Mouse (Mus musculus) gastrocnemius, adult 8-10 months (tissue): ENCODE measurements around the gene Ablim1. TPM values are rescaled to one million over a fixed set of nuclear protein-coding genes. Genes with fewer than 3 reads are reported as not detected.

Experiments
- DNase-seq, 2 experiments: peaks; one replicate each; pipeline ENCODE4 v3.0.0; 2022; ENCODE audit warnings: low spot score in 2 of 2
- total RNA-seq, 4 experiments: library from RNA; stranded (reverse); gene quantifications; 2 replicates each; pipeline ENCODE4 v1.2.4; 2022

Ablim1 gene
- total RNA-seq, 4 experiments from 2014 or later = 37.8 to 51.1 (median 48.1) TPM

GRCm38 (mm10) chr19:57017785-57018179, 296.9 kb downstream of the Ablim1 start:
- DNase-seq = no peak

DNA sequence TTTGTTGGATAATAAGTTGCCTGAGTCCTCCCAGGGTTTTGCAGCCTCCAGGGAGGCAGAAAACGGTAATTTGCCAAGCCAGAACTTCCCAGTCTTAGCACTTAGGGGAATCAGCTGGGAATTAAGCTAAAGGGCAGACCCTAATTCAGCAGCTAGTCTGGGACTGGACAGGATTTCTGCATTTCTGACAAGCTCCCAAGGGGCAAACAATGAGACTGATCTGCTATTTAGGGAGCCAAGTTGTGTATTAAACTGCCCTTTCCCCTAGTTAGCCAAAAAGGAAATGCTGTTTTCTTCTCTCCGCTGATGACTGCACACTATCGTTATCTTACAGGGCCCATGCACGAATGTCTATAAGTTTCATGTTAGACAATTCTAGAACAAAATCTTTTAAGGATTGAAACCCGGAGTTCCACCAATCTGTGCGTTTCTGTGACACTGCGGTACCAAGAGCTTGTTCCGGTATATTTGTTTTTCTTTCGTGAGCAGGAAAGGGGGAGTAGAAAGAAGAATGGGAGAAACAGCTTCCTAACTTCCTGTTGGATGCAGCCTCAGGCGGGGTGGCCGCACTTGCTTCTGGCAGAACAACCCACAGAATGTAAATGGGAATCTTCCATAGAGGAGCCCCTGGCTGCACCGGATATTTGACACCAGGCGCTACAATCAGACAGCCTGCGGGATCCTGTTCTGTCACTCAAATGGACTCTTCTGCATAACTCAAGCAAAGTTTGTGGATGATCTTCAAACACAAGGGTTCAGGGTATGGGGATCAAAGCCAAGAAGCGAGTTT, 297.5 kb downstream of the Ablim1 start:
- no peak for DNase-seq

DNA sequence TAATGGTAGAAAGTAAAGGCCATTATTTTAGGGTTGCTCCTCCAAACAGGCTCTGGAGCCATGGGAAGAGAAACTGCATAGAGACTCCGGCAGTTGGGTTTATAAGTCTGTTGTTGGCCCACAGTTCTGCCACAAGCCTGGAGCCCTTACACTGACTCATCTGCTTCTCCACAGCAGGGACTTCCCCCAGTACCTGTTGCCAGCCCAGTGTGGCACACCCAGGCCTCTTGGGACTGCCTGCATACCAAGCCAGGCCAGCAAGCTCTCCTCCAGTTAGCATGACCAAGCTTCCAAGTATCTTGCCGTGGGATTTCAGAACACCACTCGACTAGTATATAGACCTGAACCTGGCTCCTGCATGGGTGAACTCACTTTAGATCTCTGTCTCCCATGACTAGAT, 299.9 kb downstream of the Ablim1 start:
- DNase-seq = peak; percentile 28 to 50

DNA sequence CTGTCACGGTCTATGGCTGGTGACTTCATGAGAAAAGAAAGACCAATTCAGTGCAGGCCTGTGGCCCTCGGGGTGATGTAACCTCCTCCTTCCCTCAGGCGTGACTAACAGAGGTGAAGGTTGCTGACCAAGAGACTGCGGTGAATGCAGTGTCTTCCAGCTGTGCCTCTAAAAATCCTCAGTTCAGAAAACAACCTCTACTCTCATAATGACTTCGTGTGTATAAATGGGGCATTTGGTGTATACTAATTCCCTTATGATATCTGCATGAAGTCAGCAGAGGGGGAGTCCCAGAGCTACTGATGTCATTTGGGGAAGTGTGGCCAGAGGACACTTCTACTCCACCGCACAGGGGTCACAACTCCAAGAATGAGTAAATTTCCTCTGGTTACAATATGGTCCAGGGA, 301.4 kb downstream of the Ablim1 start:
- DNase-seq = no peak

DNA sequence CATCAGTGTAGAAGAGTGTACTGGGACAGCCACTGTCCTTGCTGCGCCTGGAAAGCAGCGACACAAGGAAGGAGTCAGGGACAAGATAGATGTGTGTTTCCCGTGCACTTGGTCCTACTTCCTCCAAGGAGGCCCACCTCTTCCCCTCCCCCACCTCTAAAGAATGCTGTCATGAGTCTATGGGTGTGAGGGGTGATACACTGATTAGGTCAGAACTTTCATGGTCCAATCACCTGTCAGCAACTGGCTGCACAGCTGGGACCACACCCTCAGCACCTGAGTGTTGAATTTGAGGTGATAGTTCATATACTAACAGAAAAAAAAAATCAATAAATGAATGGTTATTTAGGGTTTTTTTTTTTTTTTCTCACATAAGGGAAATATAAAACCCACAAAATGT, 302.7 kb downstream of the Ablim1 start:
- DNase-seq = no peak

- DNase-seq = no peak
Observed at GRCm38 (mm10) chr19:57010064-57010463, 304.7 kb downstream of the Ablim1 start.

GRCm38 (mm10) chr19:57009653-57010052, 305.1 kb downstream of the Ablim1 start:
- DNase-seq = no peak

DNA sequence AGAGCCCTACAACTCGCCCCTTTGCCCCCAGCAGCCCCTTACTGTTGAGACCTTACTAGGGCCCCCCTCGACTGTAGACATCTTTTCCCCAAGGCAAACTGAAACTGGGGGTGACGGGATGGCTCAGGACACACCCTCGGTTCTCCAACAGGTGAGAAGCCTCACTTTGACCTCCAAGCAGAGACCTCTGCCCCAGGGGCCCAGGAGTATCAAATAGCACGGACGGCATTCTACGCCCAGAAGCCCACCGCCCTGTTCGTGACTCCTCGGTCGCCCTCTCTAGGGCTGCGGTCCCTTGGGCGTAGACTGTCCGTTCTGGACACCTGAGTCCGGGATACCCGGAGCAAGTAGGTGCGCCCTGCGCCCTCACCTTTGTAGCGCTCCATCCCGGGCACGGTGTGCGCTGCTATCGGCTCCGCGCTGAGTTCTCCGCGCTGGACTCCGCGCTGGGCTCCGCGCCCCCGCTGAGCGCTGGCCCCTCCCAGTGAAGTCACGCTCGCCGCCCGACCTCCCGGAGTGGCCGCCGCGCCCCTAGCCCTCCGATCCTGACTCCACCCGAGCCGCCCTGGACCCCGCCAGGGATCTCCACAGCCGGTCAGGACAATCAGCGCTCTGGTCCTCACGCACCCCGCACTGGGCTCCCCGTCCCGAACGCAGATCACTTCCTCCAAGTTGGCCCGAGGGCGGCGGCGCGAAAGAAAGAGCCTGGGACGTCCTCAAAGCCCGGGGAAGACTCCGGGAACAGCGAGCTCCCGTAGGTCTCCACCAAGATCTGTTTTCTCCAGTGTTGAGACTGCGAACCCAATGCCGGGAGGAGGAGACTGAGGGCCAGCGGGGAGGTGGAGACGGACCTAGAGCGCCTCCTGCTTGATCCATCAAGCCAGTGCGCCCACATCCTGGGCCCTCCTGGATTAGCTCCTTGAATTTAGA, 306.7 kb downstream of the Ablim1 start, which contains the start of gene Afap1l2:
Gene Afap1l2, minus strand, starts transcription at position 448 of the 930 bp plus-strand sequence.
- DNase-seq = peak; percentile 23 to 28

DNA sequence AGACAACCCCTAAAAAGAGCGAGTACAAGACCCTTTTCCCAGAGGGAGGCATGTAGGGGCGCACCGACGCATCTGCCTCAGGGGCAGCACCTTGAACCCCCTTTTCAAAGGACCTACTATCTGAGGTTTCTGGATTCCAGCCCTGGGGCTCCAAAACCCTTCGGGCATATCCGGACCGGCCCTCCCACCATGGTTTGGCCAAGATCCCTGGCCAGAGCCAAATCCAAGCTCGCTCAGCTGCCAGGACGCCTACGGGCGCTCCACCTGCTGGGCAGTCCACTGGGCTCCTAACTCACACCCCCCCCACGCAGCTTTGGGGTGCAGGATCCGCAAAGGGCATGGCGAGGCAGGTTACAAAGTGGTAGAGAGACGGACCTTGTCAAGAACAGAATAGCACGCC, 307.4 kb downstream of the Ablim1 start:
- DNase-seq = peak in 1 of 2 experiments; percentile 10

DNA sequence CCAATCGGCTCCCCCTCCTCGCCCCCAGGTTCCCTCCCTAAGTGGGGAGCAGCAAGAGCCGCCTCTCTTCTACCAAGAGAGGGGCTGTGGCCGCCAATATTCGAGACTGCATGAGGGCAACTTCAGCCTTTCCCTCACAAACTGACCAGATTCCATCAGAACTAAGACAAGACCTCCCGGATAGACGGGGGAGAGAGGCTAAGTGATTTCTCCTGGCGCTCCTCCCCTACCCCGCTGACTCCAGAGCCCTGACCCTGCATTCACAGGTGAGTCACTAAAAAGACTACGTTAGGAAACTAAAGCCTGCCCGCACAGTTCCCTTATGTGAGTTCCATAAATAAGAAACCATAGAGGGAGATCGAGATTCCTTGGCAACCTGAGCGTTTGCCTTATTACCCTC, 307.9 kb downstream of the Ablim1 start:
- DNase-seq = no peak

- DNase-seq = peak; percentile 29 to 49
Observed at GRCm38 (mm10) chr19:57005062-57005461, 309.7 kb downstream of the Ablim1 start.

- DNase-seq = no peak
Observed at GRCm38 (mm10) chr19:57003460-57003810, 311.3 kb downstream of the Ablim1 start.

GRCm38 (mm10) chr19:57002741-57003459, 311.8 kb downstream of the Ablim1 start:
- DNase-seq = no peak

GRCm38 (mm10) chr19:57001926-57002325, 312.8 kb downstream of the Ablim1 start:
- no peak for DNase-seq

- no peak for DNase-seq
Observed at GRCm38 (mm10) chr19:57000592-57000991, 314.1 kb downstream of the Ablim1 start.

GRCm38 (mm10) chr19:56999781-57000180, 314.9 kb downstream of the Ablim1 start:
- DNase-seq = no peak

DNA sequence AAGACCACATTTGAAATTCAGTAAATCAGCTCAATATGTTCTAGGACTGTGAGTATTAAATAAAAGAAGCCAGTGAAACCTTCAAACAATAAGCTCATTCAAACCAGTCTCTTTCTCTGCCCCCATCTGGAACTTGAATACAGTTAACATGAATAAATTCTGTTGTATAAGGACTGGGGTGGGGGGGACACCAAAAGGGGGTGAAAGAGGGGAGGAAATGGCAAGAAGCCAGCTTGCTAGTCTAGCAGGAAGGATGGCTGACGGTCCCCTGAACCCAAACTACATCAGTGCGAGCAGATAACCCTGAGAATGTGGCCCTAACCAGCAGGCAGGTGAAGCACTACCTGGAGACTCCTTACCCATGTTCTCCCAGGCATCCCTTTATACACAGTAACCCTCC, 315.8 kb downstream of the Ablim1 start:
- no peak for DNase-seq

- no peak for DNase-seq
Observed at GRCm38 (mm10) chr19:56998331-56998730, 316.4 kb downstream of the Ablim1 start.

DNA sequence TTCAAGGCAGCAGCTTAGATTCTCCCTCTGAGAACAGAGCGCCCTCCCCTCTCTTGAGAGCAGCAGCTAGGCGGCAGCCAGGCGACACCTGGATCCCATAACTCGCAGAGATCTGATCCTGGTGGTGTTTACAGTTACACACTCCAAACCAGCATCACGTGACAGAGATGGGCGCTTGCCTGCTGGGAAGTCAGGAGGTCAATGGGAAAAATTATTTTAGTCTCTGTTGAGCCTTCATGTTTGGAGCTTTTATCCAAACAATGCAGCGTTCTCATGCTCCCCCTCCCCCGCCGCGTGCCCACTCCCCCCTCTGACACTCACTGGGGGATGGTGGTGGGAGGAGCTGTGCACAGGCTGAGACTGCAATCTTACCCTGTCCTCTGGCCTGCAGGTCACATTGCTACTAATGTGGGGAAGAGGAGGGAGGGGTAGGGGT, 317.5 kb downstream of the Ablim1 start:
- peak in 1 of 2 experiments; percentile 46 for DNase-seq

DNA sequence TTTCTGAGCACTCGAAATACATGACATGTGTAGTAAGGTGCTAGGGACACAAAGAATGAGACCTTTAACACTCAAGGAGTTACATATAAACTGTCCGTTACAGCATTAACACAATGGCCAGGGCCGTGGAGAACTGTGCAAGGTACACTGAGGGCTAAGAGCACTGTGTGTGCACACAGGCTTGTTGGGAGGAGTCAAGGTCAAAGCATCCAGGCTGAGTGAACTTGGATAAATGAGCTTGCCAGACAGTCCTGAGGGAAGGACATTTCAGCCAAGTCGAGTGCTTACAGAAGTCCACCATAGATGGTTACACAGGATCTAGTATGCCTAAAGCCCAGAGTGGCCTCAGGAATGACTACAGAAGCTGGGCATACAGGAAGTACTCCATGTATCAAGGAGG, 319.3 kb downstream of the Ablim1 start:
- no peak for DNase-seq

- no peak for DNase-seq
Observed at GRCm38 (mm10) chr19:56994653-56995052, 320.1 kb downstream of the Ablim1 start.

DNA sequence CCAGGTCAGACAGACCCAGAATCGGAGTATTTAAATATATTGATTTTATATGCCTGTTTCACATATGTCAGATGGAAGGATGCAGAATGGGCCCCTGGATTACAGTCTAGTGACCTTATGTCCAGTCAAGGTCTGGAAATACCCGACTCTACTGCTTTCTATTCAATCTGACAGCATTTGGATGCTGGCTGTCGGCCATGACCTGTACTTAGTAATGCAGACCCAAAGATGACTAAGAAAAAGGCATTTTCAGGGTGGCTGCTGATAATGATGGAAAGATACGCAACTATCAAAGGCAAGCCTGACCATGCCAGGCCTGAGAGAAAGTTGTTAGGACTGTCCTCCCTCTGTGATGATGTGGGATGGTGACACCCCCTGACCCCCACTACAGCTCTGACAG, 321.0 kb downstream of the Ablim1 start:
- no peak for DNase-seq
